Mouse (Mus musculus) stomach, embryonic 16.5 days (tissue): ENCODE data around the gene Gstp2. TPM values are rescaled to one million over a fixed set of nuclear protein-coding genes. Genes with fewer than 3 reads are reported as not detected.
"Not testable (repeated sequence)": the region's sequence is repeated elsewhere in the genome, so short reads cannot be mapped to it uniquely, and the experiment has no call there.

Experiments
- ATAC-seq: fragments of 200-750 bp; cut with Nextera tagmentation; 2 replicates; pipeline ENCODE4 v1.8.0; 2017; ENCODE audit warnings: moderate number of reproducible peaks, moderate TSS enrichment; ENCODE audit not compliant: insufficient read depth, low FRiP score
- H3K27ac ChIP-seq: fragments of 300-500 bp; sonication (generic); 2 replicates; pipeline ENCODE4 v1.5.1; 2014; ENCODE audit warnings: low read length
- H3K27me3 ChIP-seq: fragments of 300-500 bp; sonication (generic); 2 replicates; pipeline ENCODE4 v1.6.1; 2014; ENCODE audit warnings: low read length, control low read depth, mixed read lengths; ENCODE audit not compliant: control insufficient read depth, insufficient read depth
- H3K36me3 ChIP-seq: fragments of 300-500 bp; sonication (generic); 2 replicates; pipeline ENCODE4 v1.6.1; 2014; ENCODE audit warnings: low read length; ENCODE audit not compliant: control insufficient read depth, insufficient read depth
- H3K4me1 ChIP-seq: fragments of 300-500 bp; sonication (generic); 2 replicates; pipeline ENCODE4 v1.6.1; 2014; ENCODE audit warnings: low read length, control low read depth, mixed read lengths; ENCODE audit not compliant: control insufficient read depth, insufficient read depth
- H3K4me2 ChIP-seq: fragments of 300-500 bp; sonication (generic); 2 replicates; pipeline ENCODE4 v1.6.1; 2014; ENCODE audit warnings: low read depth, low read length, mixed read lengths
- H3K4me3 ChIP-seq: fragments of 300-500 bp; sonication (generic); replicated peaks from 2 replicates; pipeline ENCODE4 v1.5.1; 2014; ENCODE audit warnings: mild to moderate bottlenecking, low read length
- H3K9ac ChIP-seq: fragments of 300-500 bp; sonication (generic); 2 replicates; pipeline ENCODE4 v1.6.1; 2014; ENCODE audit warnings: low read length
- H3K9me3 ChIP-seq: fragments of 300-500 bp; sonication (generic); replicated peaks from 2 replicates; pipeline ENCODE4 v1.6.1; 2016; ENCODE audit warnings: low read length, control low read depth; ENCODE audit not compliant: control insufficient read depth
- WGBS: fragments of 180-500 bp; shearing (Covaris S2); extraction: QIAGEN DNeasy Blood & Tissue Kit; methylation state at CpG from one replicate; pipeline ENCODE4 v1.1.7; 2014; 5-methylcytosine and 5-hydroxymethylcytosine counted together
- polyA plus RNA-seq: library from polyadenylated mRNA; unstranded; fragments of >200 nt; fragmentation: Nextera tagmentation; extraction: Ambion mirVana; gene quantifications from 2 replicates; pipeline ENCODE4 v1.2.1, GENCODE M21; 2015

Gstp2 gene
- polyA plus RNA-seq, 1 experiment from 2014 or later = 28.7 TPM

DNA sequence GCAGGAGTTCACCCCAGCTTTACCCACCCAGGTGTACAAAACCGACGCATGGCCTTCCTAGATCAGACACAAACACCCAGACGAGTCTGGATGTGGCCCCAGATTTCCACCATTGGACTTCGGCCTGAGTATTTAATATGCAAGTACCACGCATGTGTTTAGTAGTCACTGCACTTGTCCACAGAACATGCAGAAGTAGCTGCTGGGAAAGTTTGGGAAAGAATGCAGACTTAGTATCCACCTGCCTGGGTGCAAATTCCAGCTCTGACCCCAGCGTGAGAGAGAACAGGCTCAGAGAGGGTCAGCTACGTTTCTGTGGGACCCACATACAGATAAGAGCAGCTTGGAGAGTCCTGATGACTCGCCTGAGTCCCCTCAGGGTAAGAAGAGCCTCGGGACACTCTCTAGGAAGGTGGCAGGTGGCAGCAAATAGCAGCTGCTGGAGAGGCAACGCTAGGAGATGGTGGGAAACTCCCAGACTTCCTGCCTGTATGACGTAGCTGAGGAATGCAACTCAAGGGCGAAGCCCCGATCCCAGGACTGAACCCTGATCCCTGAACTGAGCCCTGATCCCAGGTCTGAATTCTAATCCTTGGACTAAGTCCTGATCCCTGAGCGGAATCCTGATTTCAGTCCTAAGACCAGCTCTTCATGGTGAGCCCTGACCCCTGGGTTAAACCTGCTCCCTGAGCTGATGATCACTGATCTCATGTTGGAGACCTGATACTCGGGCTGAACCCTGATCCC, 10.3 kb upstream of the Gstp2 start:
- 0 out of 2 replicates have a peak, but pooled peaks cover 4% of the 10 kb centered on the region for H3K4me1 ChIP-seq
- no peak overlapping the region for H3K4me2 ChIP-seq
- 52% methylated on average over 15 of the region's 15 CpGs for WGBS
- no peak overlapping the region for H3K4me3 ChIP-seq
- no peaks in the 10 kb centered on the region for H3K27me3 ChIP-seq
- no peak overlapping the region for H3K9ac ChIP-seq
- H3K27ac ChIP-seq = no peak overlapping the region; the same call in 1 of the 2 replicates
- H3K36me3 ChIP-seq = no peaks in the 10 kb centered on the region
- no peaks in the 10 kb centered on the region for H3K9me3 ChIP-seq
- no peak for ATAC-seq

DNA sequence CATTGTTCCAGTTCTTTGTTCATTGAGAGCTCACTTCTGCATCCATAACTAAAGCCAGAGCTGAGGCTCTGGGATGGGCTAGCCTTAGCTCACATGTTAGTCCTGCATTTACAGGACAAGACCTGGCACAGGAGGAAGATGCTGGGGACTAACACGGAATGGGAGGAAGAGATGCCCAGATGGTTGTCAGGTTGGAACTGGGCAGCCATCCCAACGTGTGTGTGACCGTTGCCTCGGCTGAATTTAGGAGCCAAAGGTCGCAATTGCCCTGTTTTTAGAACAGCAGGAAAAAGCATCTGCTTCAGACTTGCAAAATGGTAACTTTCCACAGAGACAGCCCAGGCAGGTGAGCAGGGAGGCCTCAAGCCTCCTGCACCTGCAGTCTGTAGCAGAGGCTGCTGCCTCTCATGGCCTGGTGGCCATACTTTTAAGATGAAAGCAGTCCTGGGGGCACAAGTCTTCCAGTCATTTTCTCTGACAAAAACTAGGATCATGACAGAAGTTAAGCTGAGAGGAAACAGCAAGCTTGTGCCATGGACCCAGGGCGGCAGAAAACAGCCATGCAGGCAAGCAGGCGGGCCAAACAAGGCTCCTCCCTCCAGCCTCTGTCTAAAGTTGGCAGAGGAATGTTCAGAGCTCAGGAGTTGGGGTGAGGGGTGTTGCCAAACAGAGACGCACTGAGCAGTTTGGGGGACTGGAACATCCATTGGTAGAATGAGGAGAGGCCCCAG, 9.6 kb upstream of the Gstp2 start:
- Histone ChIP-seq H3K36me3 (no peaks in the 10 kb centered on the region), H3K9ac (no peak overlapping the region), H3K27me3 (no peaks in the 10 kb centered on the region), H3K4me3 (no peak overlapping the region), H3K27ac (no peak overlapping the region), H3K9me3 (no peaks in the 10 kb centered on the region), H3K4me2 (no peak overlapping the region), H3K4me1 (0 out of 2 replicates have a peak, but pooled peaks cover 4% of the 10 kb centered on the region)
- no peak for ATAC-seq
- WGBS = 64% methylated on average over 8 of the region's 8 CpGs

GRCm38 (mm10) chr19:4054613-4055012, 8.8 kb upstream of the Gstp2 start:
- Histone ChIP-seq H3K9me3 (no peaks in the 10 kb centered on the region), H3K27me3 (no peaks in the 10 kb centered on the region), H3K36me3 (no peaks in the 10 kb centered on the region), H3K4me3 (no peak overlapping the region), H3K4me2 (no peak overlapping the region), H3K9ac (no peak overlapping the region), H3K27ac (no peak overlapping the region), H3K4me1 (0 out of 2 replicates have a peak, but pooled peaks cover 4% of the 10 kb centered on the region)
- no peak for ATAC-seq
- 89% methylated on average over 5 of the region's 5 CpGs for WGBS

DNA sequence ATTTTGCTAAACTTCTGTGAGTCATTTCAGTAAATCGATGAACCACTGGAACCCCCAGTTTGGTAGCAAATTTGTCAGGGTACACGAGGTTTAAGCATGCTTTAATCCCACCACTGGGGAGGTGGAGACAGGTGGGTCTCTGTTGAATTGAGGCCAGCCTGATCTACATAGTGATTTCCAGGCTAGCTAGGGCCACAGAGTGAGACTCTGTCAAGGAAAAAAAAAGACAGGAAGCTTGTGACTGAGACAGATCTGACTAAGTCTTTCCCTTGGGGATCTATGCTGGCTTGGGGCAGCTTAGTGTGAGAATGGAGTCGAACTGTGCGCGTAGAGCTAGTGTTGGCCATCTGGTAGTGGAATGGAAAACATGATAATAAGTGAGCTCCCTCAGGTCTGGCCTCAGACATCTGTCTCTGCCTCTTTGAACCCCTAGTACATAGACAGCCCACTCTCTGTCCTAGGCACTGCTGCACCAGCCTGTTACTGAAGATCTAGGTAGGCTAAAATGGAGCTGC, 6.8 kb upstream of the Gstp2 start:
- Histone ChIP-seq H3K27me3 (no peaks in the 10 kb centered on the region), H3K36me3 (no peaks in the 10 kb centered on the region), H3K4me2 (no peak overlapping the region), H3K27ac (no peak overlapping the region), H3K4me3 (no peak overlapping the region), H3K9me3 (no peaks in the 10 kb centered on the region), H3K4me1 (0 out of 2 replicates have a peak, but pooled peaks cover 4% of the 10 kb centered on the region), H3K9ac (no peak overlapping the region)
- no peak for ATAC-seq
- 77% methylated on average over 5 of the region's 5 CpGs for whole genome bisulfite sequencing

- Histone ChIP-seq H3K27ac (no peak overlapping the region), H3K27me3 (no peaks in the 10 kb centered on the region), H3K4me3 (no peak overlapping the region), H3K36me3 (no peaks in the 10 kb centered on the region), H3K4me2 (no peak overlapping the region), H3K4me1 (0 out of 2 replicates have a peak, but pooled peaks cover 4% of the 10 kb centered on the region), H3K9me3 (no peaks in the 10 kb centered on the region), H3K9ac (no peak overlapping the region)
- ATAC-seq = no peak
- 49% methylated on average over 10 of the region's 10 CpGs for WGBS
These were observed 6.1 kb upstream of the Gstp2 start for GRCm38 (mm10) chr19:4051741-4052515.

DNA sequence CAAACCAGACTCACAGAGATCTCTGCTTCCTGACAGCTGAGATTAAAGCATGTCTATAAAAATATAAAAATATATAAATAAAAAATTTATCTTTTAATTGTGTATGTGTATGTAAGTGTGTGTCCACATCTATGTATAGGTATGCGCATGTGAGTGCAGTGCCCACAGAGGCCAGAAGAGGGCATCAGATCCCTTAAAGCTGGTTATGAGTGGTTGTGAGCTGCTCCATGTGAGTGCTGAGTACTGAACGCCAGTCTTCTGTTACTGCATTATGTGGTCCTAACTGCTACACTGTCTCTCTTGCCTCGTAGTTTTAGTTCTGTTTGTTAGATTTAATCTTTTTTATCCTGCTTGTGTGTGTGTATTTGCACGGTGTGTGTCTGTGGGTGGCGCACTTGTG, 5.2 kb upstream of the Gstp2 start:
- Histone ChIP-seq H3K4me1 (0 out of 2 replicates have a peak, but pooled peaks cover 4% of the 10 kb centered on the region), H3K4me3 (no peak overlapping the region), H3K9ac (no peak overlapping the region), H3K36me3 (no peaks in the 10 kb centered on the region), H3K27ac (no peak overlapping the region), H3K9me3 (no peaks in the 10 kb centered on the region), H3K4me2 (no peak overlapping the region), H3K27me3 (no peaks in the 10 kb centered on the region)
- no peak for ATAC-seq
- WGBS = 92% methylated on average over 5 of the region's 5 CpGs

GRCm38 (mm10) chr19:4049069-4049468, 3.2 kb upstream of the Gstp2 start:
- not testable (repeated sequence) for H3K4me1 ChIP-seq, H3K4me3 ChIP-seq, H3K27ac ChIP-seq, H3K9me3 ChIP-seq, H3K27me3 ChIP-seq, H3K36me3 ChIP-seq, H3K9ac ChIP-seq, ATAC-seq, H3K4me2 ChIP-seq
- 81% methylated on average over 5 of the region's 5 CpGs for WGBS

GRCm38 (mm10) chr19:4047859-4048258, 2.0 kb upstream of the Gstp2 start:
- 21% methylated on average over 4 of the region's 4 CpGs for WGBS
- no peak overlapping the region for H3K4me3 ChIP-seq
- no peak for ATAC-seq
- no peak overlapping the region for H3K9ac ChIP-seq
- H3K4me1 ChIP-seq = no peaks in the 10 kb centered on the region
- no peaks in the 10 kb centered on the region for H3K9me3 ChIP-seq
- no peaks in the 10 kb centered on the region for H3K27me3 ChIP-seq
- H3K36me3 ChIP-seq = no peaks in the 10 kb centered on the region
- no peak overlapping the region for H3K4me2 ChIP-seq
- no peak overlapping the region for H3K27ac ChIP-seq
